Mouse (Mus musculus): ENCODE measurements around the gene Cbln4. TPM values are rescaled to one million over a fixed set of nuclear protein-coding genes. Genes with fewer than 3 reads are reported as not detected.

Cbln4 gene
- 0.35 TPM in 1 of 2 replicates, not detected in the other for polyA plus RNA-seq (2015; fragmentation: Nextera tagmentation; extraction: Ambion mirVana)

DNA sequence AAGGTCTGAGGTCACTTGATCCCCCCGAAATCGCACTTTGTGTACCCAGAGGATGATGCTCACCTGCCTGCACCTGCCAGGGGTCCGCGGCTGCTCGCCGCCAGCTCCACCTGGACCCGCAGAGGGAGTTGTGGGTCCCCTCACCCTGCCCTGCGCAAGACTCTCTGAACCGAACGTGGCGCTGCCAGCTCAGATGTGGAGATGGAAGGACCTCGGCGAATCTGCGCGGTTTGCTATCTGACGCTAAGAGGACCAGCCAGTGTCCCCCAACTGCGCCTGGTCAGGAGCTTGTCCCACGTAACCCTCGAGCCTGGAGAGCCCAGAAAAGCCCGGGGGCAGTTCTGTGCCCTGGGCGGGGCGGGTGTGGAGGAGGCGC is at the start of gene Cbln4:
Cbln4 (minus strand) TSS at position 232 of the 376 bp plus-strand sequence.

Other genes starting within 250 kb of the Cbln4 start
- gene Mc3r, start 205.0 kb upstream of the Cbln4 start, polyA plus RNA-seq (2015; fragmentation: Nextera tagmentation; extraction: Ambion mirVana) = not detected in 2 replicates

Measured in adrenal gland, postnatal 0 days (tissue).